Mouse (Mus musculus) megakaryocyte progenitor cell, adult 5-6 weeks (primary cell): ENCODE data around the gene Tmem115. TPM values are rescaled to one million over a fixed set of nuclear protein-coding genes. Genes with fewer than 3 reads are reported as not detected.

Source experiments
- ATAC-seq: replicated peaks from 2 replicates; pipeline ENCODE4 v1.8.0; 2016; ENCODE audit warnings: mild to moderate bottlenecking, moderate TSS enrichment, inconsistent platforms; ENCODE audit not compliant: poor library complexity
- total RNA-seq, 2 experiments: library from RNA; stranded (forward) in 1 of 2; stranded (reverse) in 1 of 2; fragments of 157-497, 149-512 nt in 1 of 2; fragments of 200-1000 nt in 1 of 2; gene quantifications; 2 replicates each; pipeline versions ENCODE4 v1.2.3 to v1.2.4; 2015 to 2017

Tmem115 gene
- total RNA-seq, 2 experiments from 2014 or later = 12.3 to 19.9 TPM

DNA sequence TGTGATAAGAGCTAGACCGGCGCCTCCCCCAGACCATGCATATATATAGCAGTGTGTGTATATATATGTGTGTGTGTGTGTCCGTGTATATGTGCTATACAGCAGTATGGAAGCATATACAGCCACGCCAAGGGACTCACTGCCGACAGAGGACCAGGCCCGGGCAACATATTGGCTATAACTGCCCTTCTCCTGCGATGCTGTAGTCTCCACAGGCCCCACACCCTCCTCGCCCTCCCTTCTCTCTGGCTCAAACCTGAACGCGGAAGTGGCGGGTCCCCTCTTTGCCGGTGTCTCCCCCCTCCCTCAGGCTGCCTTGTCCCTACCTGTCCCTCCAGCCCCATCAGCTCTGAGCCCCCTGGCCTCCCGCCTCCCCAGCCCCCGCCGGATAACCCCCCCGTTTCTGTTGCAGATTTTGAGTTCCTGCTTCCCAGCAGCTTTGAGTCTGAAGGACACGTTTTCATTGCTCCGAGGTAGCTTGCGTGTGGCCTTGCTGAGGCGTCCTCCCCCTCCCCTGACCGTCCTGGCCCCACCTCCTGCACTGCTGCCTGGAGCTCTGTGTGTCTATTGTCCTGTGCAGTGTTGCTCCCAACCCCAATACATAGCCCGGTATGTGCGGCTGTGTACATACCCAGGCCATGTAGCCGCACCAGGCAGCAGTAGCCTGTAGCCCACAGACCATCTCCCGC lies 11.9 kb upstream of the Tmem115 start:
- ATAC-seq = peak; percentile 36

GRCm38 (mm10) chr9:107522400-107522711 lies 11.4 kb upstream of the Tmem115 start:
- no peak for ATAC-seq

DNA sequence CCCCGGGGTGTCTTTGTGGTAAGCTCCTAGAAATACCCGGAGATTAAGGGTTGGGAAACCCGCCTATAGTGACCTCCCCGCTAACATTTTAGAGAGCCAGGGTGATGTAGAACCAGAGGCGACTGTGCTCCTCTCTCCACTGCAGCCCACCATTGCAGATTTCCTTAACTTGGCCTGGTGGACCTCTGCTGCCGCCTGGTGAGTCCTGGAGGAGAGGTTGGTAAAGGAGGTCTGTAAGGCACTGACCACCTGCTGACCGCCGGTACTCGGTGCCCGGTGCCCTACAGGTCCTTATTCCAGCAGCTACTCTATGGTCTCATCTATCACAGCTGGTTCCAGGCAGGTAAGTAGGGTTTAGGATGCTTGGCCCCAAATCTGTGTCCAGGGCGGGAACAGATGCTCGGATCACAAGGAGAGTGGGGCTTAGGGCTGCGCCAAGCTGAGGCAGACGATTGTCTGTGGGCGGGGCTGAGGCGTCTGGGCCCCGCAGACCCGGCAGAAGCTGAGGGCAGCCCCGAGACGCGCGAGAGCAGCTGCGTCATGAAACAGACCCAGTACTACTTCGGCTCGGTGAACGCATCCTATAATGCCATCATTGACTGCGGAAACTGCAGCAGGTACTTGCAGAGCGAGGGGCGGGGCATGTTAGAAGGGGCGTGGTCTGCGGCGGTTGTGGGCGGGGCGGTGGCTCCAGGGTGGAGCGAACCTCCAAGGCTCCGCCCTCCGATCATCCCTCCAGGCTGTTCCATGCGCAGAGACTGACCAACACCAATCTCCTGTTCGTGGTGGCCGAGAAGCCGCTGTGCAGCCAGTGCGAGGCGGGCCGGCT lies 7.3 kb upstream of the Tmem115 start:
- peak; percentile 79 for ATAC-seq

- ATAC-seq = peak; percentile 51
Measured at GRCm38 (mm10) chr9:107534408-107535202, 860 bp downstream of the Tmem115 start.

DNA sequence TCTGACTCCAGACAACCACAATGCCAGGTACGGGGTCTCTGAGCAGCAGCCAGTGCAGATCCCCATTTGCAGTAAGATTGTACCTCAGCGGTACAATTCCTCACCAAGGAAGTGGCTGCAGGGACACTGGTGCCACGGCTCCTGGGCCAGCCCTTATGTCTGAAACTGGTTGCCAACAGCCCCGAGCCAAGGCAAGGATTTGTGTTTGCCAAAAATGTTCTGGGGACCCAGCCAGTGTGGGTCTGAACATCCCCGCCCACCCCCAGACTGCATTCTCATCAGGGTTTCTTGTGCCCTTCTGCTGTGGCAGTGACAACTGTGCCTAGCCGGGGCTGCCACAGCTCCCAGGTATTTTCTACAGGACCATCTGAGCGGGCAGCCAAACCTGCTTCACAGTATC lies 4.5 kb downstream of the Tmem115 start:
- no peak for ATAC-seq

- no peak for ATAC-seq
Measured at GRCm38 (mm10) chr9:107538711-107539110, 5.0 kb downstream of the Tmem115 start.

GRCm38 (mm10) chr9:107539940-107540339 lies 6.2 kb downstream of the Tmem115 start:
- ATAC-seq = no peak

DNA sequence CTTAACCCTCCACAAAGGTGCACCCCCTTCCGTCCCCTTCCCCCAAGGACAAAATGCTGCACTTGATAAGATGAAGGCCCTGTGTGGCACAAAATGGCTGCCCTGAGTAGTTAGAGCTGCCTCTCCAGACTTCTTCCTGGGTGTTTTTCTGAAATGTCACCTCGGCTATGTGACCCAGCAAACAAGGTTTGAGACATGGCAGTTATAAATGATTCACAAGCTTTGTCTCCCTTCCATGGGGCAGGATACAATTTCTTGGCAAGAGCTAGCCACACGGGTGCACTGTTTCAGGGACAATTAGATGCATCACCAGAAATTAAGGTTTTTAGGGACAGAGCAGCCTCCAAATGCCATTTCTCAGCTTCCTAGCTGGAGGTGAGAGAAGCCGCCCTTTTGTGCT lies 6.7 kb downstream of the Tmem115 start:
- no peak for ATAC-seq

- ATAC-seq = no peak
Measured at GRCm38 (mm10) chr9:107541005-107541404, 7.3 kb downstream of the Tmem115 start.

DNA sequence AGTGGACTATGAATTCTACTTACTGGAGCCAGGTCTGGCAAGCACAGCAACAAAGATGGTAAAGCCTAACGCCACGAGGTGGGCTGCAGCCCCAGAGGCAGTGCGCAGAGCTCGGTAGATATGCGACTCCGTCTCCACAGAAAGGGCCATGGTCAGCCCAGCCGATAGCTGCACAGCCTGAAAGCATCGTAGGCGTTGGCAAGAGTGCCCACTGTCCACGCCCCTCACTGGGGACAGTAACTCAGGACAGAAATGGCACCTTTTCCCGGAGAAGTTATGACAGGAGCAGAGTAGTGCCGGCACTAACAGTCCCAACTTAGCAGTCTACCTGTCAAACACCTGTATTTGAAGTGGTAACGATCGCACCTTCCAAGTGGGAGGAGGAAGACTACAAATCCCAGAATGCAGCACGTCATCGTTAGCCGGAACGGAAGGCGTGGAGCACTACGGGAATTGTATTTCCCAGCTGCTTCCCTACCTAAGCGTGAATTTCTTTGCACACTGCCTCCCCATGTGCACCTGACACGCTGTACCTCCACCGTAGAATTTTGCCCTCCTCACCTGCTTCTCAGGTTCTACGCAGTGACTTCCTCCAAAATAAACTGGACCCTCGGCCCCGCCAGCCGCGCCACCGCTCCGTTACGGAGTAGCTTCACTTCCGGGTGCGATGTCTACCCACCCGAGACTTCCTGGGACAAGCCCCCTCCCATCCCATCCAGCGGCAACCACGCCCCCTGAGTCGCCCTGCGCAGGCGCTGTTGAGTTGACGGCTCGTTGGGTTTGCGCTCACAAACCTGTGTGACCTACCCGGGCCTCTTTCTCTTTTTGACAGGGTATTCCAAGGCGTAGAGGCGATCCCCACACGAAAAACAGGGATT lies 8.0 kb downstream of the Tmem115 start, which contains the start of the genes Cyb561d2 and Nprl2:
Gene Cyb561d2, minus strand, starts transcription at position 720 of the 878 bp plus-strand sequence.
Gene Nprl2, plus strand, starts transcription at position 753 of the 878 bp plus-strand sequence.
- ATAC-seq = peak; percentile 83

GRCm38 (mm10) chr9:107542352-107542686 lies 8.6 kb downstream of the Tmem115 start:
- ATAC-seq = 0 out of 2 replicates have a peak, but pooled peaks have one; percentile 0

- no peak for ATAC-seq
Measured at GRCm38 (mm10) chr9:107542721-107543120, 9.0 kb downstream of the Tmem115 start.

DNA sequence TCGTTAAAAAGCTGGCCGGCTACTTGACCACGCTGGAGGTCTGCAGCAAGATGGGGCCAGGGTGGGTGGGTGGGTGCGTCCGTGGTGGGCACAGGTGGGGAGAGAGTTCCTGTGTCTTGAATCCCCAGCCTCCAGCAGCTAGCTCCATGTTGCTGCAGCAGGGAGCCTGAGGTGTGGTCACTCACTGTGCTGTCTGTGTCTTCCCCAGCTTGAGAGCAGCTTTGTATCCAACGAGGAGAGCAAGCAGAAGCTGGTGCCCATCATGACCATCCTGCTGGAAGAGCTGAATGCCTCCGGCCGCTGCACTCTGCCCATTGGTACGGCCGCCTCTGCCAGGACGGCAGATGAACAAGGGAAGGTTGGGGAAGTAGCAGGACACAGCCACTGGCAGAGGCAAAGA lies 9.6 kb downstream of the Tmem115 start:
- no peak for ATAC-seq

DNA sequence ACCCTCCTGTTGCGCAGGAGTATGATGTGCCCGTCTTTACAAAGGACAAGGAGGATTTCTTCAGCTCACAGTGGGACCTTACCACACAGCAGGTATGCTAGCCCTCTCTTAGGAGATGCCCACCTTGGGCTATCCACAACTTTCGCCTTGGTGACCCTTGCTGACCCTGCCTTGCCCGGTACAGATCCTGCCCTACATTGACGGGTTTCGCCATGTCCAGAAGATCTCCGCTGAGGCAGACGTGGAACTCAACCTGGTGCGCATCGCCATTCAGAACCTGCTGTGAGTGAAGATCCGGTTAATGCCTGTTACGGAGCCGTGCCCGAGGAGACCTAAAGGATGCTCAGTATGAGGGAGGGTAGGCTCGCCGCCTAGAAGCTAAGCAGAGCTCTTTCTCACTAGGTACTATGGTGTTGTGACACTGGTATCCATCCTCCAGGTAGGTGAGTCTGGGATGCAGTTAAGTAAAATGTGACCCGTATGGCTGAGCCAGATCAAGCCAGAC lies 10.5 kb downstream of the Tmem115 start:
- ATAC-seq = no peak

DNA sequence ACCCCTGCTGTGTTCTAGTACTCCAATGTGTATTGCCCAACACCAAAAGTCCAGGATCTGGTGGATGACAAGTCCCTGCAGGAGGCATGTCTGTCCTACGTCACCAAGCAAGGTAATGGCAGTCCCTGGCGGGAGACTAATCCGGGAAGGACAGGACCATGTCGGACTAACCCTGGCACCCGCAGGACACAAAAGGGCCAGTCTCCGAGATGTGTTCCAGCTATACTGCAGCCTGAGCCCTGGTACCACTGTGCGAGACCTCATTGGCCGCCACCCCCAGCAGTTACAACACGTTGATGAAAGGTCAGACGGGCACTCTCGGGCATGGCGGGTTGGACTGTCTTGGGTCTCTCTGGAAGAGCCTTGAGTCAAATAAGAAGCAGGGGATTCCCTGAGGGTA lies 11.0 kb downstream of the Tmem115 start:
- no peak for ATAC-seq

DNA sequence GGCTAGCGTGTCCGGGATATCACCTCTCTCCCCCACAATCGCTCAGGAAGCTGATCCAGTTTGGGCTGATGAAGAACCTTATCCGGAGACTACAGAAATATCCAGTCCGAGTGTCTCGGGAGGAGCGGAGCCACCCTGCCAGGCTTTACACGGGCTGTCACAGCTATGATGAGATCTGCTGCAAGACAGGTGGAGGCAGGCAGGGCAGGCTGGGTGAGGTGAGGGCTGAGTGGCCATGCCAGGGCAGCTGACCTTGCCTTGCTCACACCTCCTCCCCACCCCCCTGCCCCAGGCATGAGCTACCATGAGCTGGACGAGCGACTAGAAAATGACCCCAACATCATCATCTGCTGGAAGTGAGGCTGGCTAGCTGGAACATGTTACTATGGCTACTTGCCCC lies 11.5 kb downstream of the Tmem115 start:
- no peak for ATAC-seq

DNA sequence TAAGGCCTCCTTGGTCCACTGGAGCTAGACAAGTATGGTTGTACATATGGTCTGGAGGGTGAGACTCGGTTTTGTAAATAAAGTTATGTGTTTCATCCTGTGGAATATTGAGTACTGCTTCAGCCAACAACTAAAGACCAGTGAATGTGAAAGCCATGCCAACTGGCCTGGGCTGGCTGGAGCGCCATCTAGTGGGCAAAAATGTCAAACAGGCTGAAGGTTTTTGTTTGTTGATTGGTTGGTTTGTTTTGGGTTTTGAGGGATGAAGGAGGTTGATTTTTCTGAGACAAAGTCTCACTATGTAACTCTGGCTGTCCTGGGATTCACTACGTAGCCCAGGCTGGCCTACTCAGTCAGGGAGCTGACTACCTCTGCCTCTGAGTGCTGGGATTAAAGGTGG lies 11.9 kb downstream of the Tmem115 start:
- peak; percentile 16; the same call in 1 of the 2 replicates for ATAC-seq

DNA sequence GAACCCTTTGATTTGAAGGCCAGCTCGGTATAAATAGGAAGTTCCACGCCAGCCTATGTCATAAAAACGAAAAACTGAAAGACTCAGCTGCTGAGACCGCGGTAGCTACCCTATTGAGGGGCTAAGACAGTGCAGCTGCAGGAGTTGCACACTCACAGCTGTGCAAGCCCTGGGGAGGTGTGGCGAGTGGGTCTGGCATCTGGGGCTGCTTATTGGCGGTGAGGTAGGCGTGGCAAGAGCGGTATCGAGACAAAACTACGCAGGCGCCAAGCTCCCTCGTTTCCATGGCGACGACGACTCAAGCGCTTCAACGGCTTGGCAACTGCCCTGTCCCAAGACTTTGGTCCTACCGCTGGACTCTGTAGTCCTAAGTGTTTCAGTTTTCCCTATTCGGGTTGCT lies 13.3 kb downstream of the Tmem115 start, which contains the start of gene Zmynd10:
Gene Zmynd10, plus strand, starts transcription at position 273 of the 400 bp plus-strand sequence.
- ATAC-seq = peak; percentile 71

GRCm38 (mm10) chr9:107547957-107548356 lies 14.2 kb downstream of the Tmem115 start:
- ATAC-seq = no peak

GRCm38 (mm10) chr9:107548820-107549219 lies 15.1 kb downstream of the Tmem115 start:
- no peak for ATAC-seq
